Mouse (Mus musculus) midbrain, embryonic 12.5 days (tissue): ENCODE results near the gene Zfyve28. TPM values are rescaled to one million over a fixed set of nuclear protein-coding genes. Genes with fewer than 3 reads are reported as not detected.

ENCODE experiments used
- ATAC-seq: fragments of 200-750 bp; cut with Nextera tagmentation; 2 replicates; pipeline ENCODE4 v1.8.0; 2017; ENCODE audit warnings: low read depth, moderate TSS enrichment, moderate library complexity; ENCODE audit not compliant: low FRiP score
- H3K27ac ChIP-seq: fragments of 300-500 bp; sonication (generic); replicated peaks from 2 replicates; pipeline ENCODE4 v1.5.1; 2016; ENCODE audit warnings: mild to moderate bottlenecking
- H3K27me3 ChIP-seq: fragments of 300-500 bp; sonication (generic); 2 replicates; pipeline ENCODE4 v1.6.1; 2016; ENCODE audit warnings: mild to moderate bottlenecking
- H3K36me3 ChIP-seq: fragments of 300-500 bp; sonication (generic); 2 replicates; pipeline ENCODE4 v1.6.1; 2016
- H3K4me1 ChIP-seq: fragments of 300-500 bp; sonication (generic); 2 replicates; pipeline ENCODE4 v1.6.1; 2016
- H3K4me2 ChIP-seq: fragments of 300-500 bp; sonication (generic); replicated peaks from 2 replicates; pipeline ENCODE4 v1.6.1; 2016; ENCODE audit warnings: mild to moderate bottlenecking, moderate library complexity
- H3K4me3 ChIP-seq: fragments of 300-500 bp; sonication (generic); 2 replicates; pipeline ENCODE4 v1.5.1; 2016; ENCODE audit warnings: mild to moderate bottlenecking
- H3K9ac ChIP-seq: fragments of 300-500 bp; sonication (generic); replicated peaks from 2 replicates; pipeline ENCODE4 v1.6.1; 2016; ENCODE audit warnings: mild to moderate bottlenecking, moderate library complexity
- H3K9me3 ChIP-seq: fragments of 300-500 bp; sonication (generic); 2 replicates; pipeline ENCODE4 v1.6.1; 2016; ENCODE audit warnings: mild to moderate bottlenecking
- WGBS: fragments of 180-500 bp; shearing (Covaris S2); methylation state at CpG from one replicate; pipeline ENCODE4 v1.1.7; 2016; 5-methylcytosine and 5-hydroxymethylcytosine counted together
- polyA plus RNA-seq: library from polyadenylated mRNA; unstranded; fragments of >200 nt; fragmentation: Nextera tagmentation; extraction: Ambion mirVana; gene quantifications from 2 replicates; pipeline ENCODE4 v1.2.1, GENCODE M21; 2016

The Zfyve28 gene
- polyA plus RNA-seq, 1 experiment from 2014 or later: 1.9 TPM

GRCm38 (mm10) chr5:34242224-34242963, 45.9 kb downstream of the Zfyve28 start:
- Histone ChIP-seq H3K4me1 (peaks cover 13% of the 10 kb centered on the region), H3K9me3 (no peaks in the 10 kb centered on the region), H3K4me2 (no peak overlapping the region), H3K4me3 (no peak overlapping the region), H3K27me3 (no peaks in the 10 kb centered on the region), H3K27ac (no peak overlapping the region), H3K36me3 (no peaks in the 10 kb centered on the region), H3K9ac (no peak overlapping the region)
- 61% methylated on average over 15 of the region's 15 CpGs for WGBS
- no peak for ATAC-seq

- Histone ChIP-seq H3K4me1 (peaks cover 13% of the 10 kb centered on the region), H3K36me3 (no peaks in the 10 kb centered on the region), H3K4me3 (no peak overlapping the region), H3K27me3 (no peaks in the 10 kb centered on the region), H3K9me3 (no peaks in the 10 kb centered on the region), H3K27ac (no peak overlapping the region), H3K4me2 (no peak overlapping the region), H3K9ac (no peak overlapping the region)
- ATAC-seq: no peak
- 90% methylated on average over 6 of the region's 6 CpGs for WGBS
Measured at GRCm38 (mm10) chr5:34238444-34238843, 49.8 kb downstream of the Zfyve28 start.

- no peak overlapping the region for H3K4me2 ChIP-seq
- no peaks in the 10 kb centered on the region for H3K9me3 ChIP-seq
- H3K4me3 ChIP-seq: no peak overlapping the region
- no peak overlapping the region for H3K27ac ChIP-seq
- 52% methylated on average over 10 of the region's 10 CpGs for WGBS
- H3K9ac ChIP-seq: no peak overlapping the region
- no peak for ATAC-seq
- H3K4me1 ChIP-seq: no peaks in the 10 kb centered on the region
- H3K36me3 ChIP-seq: no peaks in the 10 kb centered on the region
- no peaks in the 10 kb centered on the region for H3K27me3 ChIP-seq
Measured at GRCm38 (mm10) chr5:34235898-34236420, 52.3 kb downstream of the Zfyve28 start.

- Histone ChIP-seq H3K9me3 (no peaks in the 10 kb centered on the region), H3K4me1 (no peaks in the 10 kb centered on the region), H3K4me2 (no peak overlapping the region), H3K4me3 (no peak overlapping the region), H3K36me3 (no peaks in the 10 kb centered on the region), H3K27ac (no peak overlapping the region), H3K27me3 (no peaks in the 10 kb centered on the region), H3K9ac (no peak overlapping the region)
- WGBS: 82% methylated on average over 4 of the region's 4 CpGs
- ATAC-seq: no peak
Measured at GRCm38 (mm10) chr5:34235056-34235455, 53.2 kb downstream of the Zfyve28 start.

- Histone ChIP-seq H3K4me3 (no peak overlapping the region), H3K4me2 (no peak overlapping the region), H3K9ac (no peak overlapping the region), H3K4me1 (no peaks in the 10 kb centered on the region), H3K27me3 (no peaks in the 10 kb centered on the region), H3K9me3 (no peaks in the 10 kb centered on the region), H3K36me3 (no peaks in the 10 kb centered on the region), H3K27ac (no peak overlapping the region)
- 84% methylated on average over 6 of the region's 6 CpGs for WGBS
- no peak for ATAC-seq
Measured at GRCm38 (mm10) chr5:34233221-34233515, 55.1 kb downstream of the Zfyve28 start.

GRCm38 (mm10) chr5:34232481-34233220, 55.6 kb downstream of the Zfyve28 start:
- H3K4me2 ChIP-seq: no peak overlapping the region
- WGBS: 73% methylated on average over 8 of the region's 8 CpGs
- H3K36me3 ChIP-seq: no peaks in the 10 kb centered on the region
- no peak for ATAC-seq
- no peak overlapping the region for H3K9ac ChIP-seq
- H3K27me3 ChIP-seq: no peaks in the 10 kb centered on the region
- no peaks in the 10 kb centered on the region for H3K9me3 ChIP-seq
- H3K27ac ChIP-seq: no peak overlapping the region
- H3K4me1 ChIP-seq: no peaks in the 10 kb centered on the region
- no peak overlapping the region for H3K4me3 ChIP-seq

GRCm38 (mm10) chr5:34231901-34232300, 56.3 kb downstream of the Zfyve28 start:
- Histone ChIP-seq H3K4me2 (no peak overlapping the region), H3K9me3 (no peaks in the 10 kb centered on the region), H3K36me3 (no peaks in the 10 kb centered on the region), H3K4me3 (no peak overlapping the region), H3K27ac (no peak overlapping the region), H3K4me1 (no peaks in the 10 kb centered on the region), H3K27me3 (no peaks in the 10 kb centered on the region), H3K9ac (no peak overlapping the region)
- 81% methylated on average over 6 of the region's 6 CpGs for WGBS
- no peak for ATAC-seq

GRCm38 (mm10) chr5:34230599-34231485, 57.4 kb downstream of the Zfyve28 start:
- no peak overlapping the region for H3K4me2 ChIP-seq
- H3K27ac ChIP-seq: no peak overlapping the region
- no peaks in the 10 kb centered on the region for H3K36me3 ChIP-seq
- WGBS: 87% methylated on average over 9 of the region's 9 CpGs
- no peaks in the 10 kb centered on the region for H3K4me1 ChIP-seq
- no peak overlapping the region for H3K9ac ChIP-seq
- H3K9me3 ChIP-seq: no peaks in the 10 kb centered on the region
- no peak overlapping the region for H3K4me3 ChIP-seq
- ATAC-seq: no peak
- no peaks in the 10 kb centered on the region for H3K27me3 ChIP-seq

GRCm38 (mm10) chr5:34229503-34229902, 58.7 kb downstream of the Zfyve28 start:
- 87% methylated on average over 5 of the region's 5 CpGs for WGBS

GRCm38 (mm10) chr5:34225516-34225915, 62.7 kb downstream of the Zfyve28 start:
- no peaks in the 10 kb centered on the region for H3K4me1 ChIP-seq
- 94% methylated on average over 2 of the region's 2 CpGs for WGBS
- no peak overlapping the region for H3K9ac ChIP-seq
- H3K27ac ChIP-seq: no peak overlapping the region
- H3K9me3 ChIP-seq: no peaks in the 10 kb centered on the region
- H3K4me2 ChIP-seq: no peak overlapping the region
- H3K27me3 ChIP-seq: no peaks in the 10 kb centered on the region
- no peaks in the 10 kb centered on the region for H3K36me3 ChIP-seq
- no peak for ATAC-seq
- H3K4me3 ChIP-seq: no peak overlapping the region

More at GRCm38 (mm10) chr5:34229503-34229902, 58.7 kb downstream of the Zfyve28 start:
- H3K4me3 ChIP-seq: no peak overlapping the region
- no peaks in the 10 kb centered on the region for H3K9me3 ChIP-seq
- H3K9ac ChIP-seq: no peak overlapping the region
- no peak for ATAC-seq
- no peak overlapping the region for H3K4me2 ChIP-seq
- no peak overlapping the region for H3K27ac ChIP-seq
- H3K36me3 ChIP-seq: no peaks in the 10 kb centered on the region
- H3K27me3 ChIP-seq: no peaks in the 10 kb centered on the region
- H3K4me1 ChIP-seq: no peaks in the 10 kb centered on the region

GRCm38 (mm10) chr5:34224515-34224914, 63.7 kb downstream of the Zfyve28 start:
- Histone ChIP-seq H3K9ac (no peak overlapping the region), H3K4me1 (no peaks in the 10 kb centered on the region), H3K9me3 (no peaks in the 10 kb centered on the region), H3K4me3 (no peak overlapping the region), H3K27me3 (no peaks in the 10 kb centered on the region), H3K36me3 (no peaks in the 10 kb centered on the region), H3K27ac (no peak overlapping the region), H3K4me2 (no peak overlapping the region)
- WGBS: 85% methylated on average over 5 of the region's 5 CpGs
- no peak for ATAC-seq

GRCm38 (mm10) chr5:34220001-34220400, 68.2 kb downstream of the Zfyve28 start:
- no peak for ATAC-seq
- WGBS: 81% methylated on average over 4 of the region's 4 CpGs

More at GRCm38 (mm10) chr5:34220001-34220400, 68.2 kb downstream of the Zfyve28 start:
- 0 out of 2 replicates have a peak, but pooled peaks cover 2% of the 10 kb centered on the region for H3K27me3 ChIP-seq
- no peak overlapping the region for H3K4me2 ChIP-seq
- H3K4me1 ChIP-seq: no peaks in the 10 kb centered on the region
- no peak overlapping the region for H3K9ac ChIP-seq
- no peak overlapping the region for H3K4me3 ChIP-seq
- H3K9me3 ChIP-seq: no peaks in the 10 kb centered on the region
- no peaks in the 10 kb centered on the region for H3K36me3 ChIP-seq
- H3K27ac ChIP-seq: no peak overlapping the region
